In the genomic region with DNA sequence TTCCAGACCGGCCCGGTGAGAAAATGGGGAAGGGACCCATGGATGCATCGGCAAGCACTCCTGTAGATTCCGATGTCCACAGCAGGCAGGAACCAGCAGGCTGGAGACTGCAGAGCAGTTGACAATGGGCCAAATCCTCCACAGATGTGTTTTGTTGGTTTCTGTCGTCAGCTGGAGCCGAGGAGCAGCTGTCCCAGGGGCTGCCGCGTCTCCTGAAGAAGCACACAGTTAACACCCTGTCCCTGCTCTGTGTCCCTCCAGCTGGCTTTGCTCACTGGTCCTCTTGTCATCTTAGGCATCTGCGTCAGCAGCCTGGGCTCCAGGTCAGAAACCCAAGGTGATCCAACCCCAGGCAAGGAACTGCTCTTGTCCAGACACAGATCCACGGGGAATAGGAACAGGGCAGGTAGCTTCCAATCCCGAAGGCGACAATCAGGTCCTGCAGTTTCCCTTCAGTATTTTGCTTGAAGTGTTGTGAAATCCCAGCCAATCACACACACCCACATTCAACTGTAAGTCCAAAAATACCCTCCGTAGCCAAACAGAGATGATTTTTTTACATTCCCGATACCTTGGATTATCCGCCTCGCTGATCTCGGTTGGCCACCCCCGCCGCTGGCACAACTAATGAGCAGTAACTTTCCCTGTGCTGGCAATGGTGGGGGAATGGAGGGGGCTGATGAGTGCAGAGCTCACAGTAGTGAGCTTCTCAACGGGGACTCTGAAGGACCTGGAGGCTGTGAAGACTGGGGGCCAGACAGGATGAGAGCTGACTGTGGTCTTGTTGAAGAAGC, we compare ENCODE assay signal across 9 mouse cellular contexts.
DNase-seq lines count a peak whose midpoint lies in the region; ATAC-seq and TF ChIP-seq lines count a peak whose summit lies in the region.
"Had no signal": no experiment of that assay in that cellular context is flagged by ENCODE, and none has a peak within 500 bp of the region (broad histone marks: within the 10 kb centered on the region; RNA-seq: fewer than 3 reads in every experiment).

No protein-coding gene starts in this region.

- intact Hi-C loops in heart, postnatal 25 days (cut with DNase I) = no loop called here

- H3K27ac ChIP-seq in hindbrain, embryonic 12.5 days = peak overlapping the region; percentile 1; the same call in 1 of the 2 replicates
- H3K27ac ChIP-seq in hindbrain, embryonic 14.5 days = no peak overlapping the region
- H3K27ac ChIP-seq in embryonic facial prominence, embryonic 15.5 days (replicated peaks) = no peak overlapping the region
- H3K27ac ChIP-seq in lung, postnatal 0 days (ENCODE audit: low read length) = no peak overlapping the region
- H3K27ac ChIP-seq: neural tube, embryonic 12.5 days had no signal

- H3K27me3 ChIP-seq in hindbrain, embryonic 12.5 days = no peaks in the 10 kb centered on the region
- no peaks in the 10 kb centered on the region for H3K27me3 ChIP-seq in hindbrain, embryonic 14.5 days (ENCODE audit: control insufficient read depth, insufficient read depth, low read length)
- 0 out of 2 replicates have a peak, but pooled peaks cover 2% of the 10 kb centered on the region for H3K27me3 ChIP-seq in embryonic facial prominence, embryonic 15.5 days
- H3K27me3 ChIP-seq in lung, postnatal 0 days (replicated peaks; ENCODE audit: insufficient read depth, low read length) = no peaks in the 10 kb centered on the region; the same call in 1 of the 2 replicates
- H3K27me3 ChIP-seq: neural tube, embryonic 12.5 days had no signal

- no peaks in the 10 kb centered on the region for H3K36me3 ChIP-seq in hindbrain, embryonic 12.5 days
- H3K36me3 ChIP-seq in hindbrain, embryonic 14.5 days (replicated peaks; ENCODE audit: control insufficient read depth, insufficient read depth) = no peaks in the 10 kb centered on the region
- H3K36me3 ChIP-seq in embryonic facial prominence, embryonic 15.5 days = no peaks in the 10 kb centered on the region
- no peaks in the 10 kb centered on the region for H3K36me3 ChIP-seq in lung, postnatal 0 days (ENCODE audit: insufficient read depth, low read length)

- no peaks in the 10 kb centered on the region for H3K9me3 ChIP-seq in hindbrain, embryonic 12.5 days (replicated peaks)
- H3K9me3 ChIP-seq in hindbrain, embryonic 14.5 days (ENCODE audit: control insufficient read depth, low read length) = no peaks in the 10 kb centered on the region
- no peaks in the 10 kb centered on the region for H3K9me3 ChIP-seq in embryonic facial prominence, embryonic 15.5 days (replicated peaks)
- H3K9me3 ChIP-seq in lung, postnatal 0 days (ENCODE audit: low read length) = no peaks in the 10 kb centered on the region
- H3K9me3 ChIP-seq: neural tube, embryonic 12.5 days had no signal

- H3K9ac ChIP-seq in hindbrain, embryonic 12.5 days = 0 out of 2 replicates have a peak overlapping the region, but pooled peaks have one; percentile 0
- no peak overlapping the region for H3K9ac ChIP-seq in hindbrain, embryonic 14.5 days
- H3K9ac ChIP-seq in embryonic facial prominence, embryonic 15.5 days = no peak overlapping the region
- no peak overlapping the region for H3K9ac ChIP-seq in lung, postnatal 0 days (replicated peaks; ENCODE audit: low read depth)
- H3K9ac ChIP-seq: neural tube, embryonic 12.5 days had no signal

- H3K4me2 ChIP-seq in hindbrain, embryonic 12.5 days (replicated peaks) = no peak overlapping the region
- H3K4me2 ChIP-seq in hindbrain, embryonic 14.5 days (replicated peaks) = no peak overlapping the region
- peak overlapping the region; percentile 19; the same call in 1 of the 2 replicates for H3K4me2 ChIP-seq in embryonic facial prominence, embryonic 15.5 days (replicated peaks)
- H3K4me2 ChIP-seq in lung, postnatal 0 days (replicated peaks; ENCODE audit: low read depth, low read length) = 0 out of 2 replicates have a peak overlapping the region, but pooled peaks have one; percentile 14
- H3K4me2 ChIP-seq: neural tube, embryonic 12.5 days had no signal

- ATAC-seq in hindbrain, embryonic 12.5 days (ENCODE audit: low FRiP score) = no peak
- ATAC-seq in hindbrain, embryonic 14.5 days (ENCODE audit: low FRiP score) = no peak
- no peak for ATAC-seq in embryonic facial prominence, embryonic 15.5 days (ENCODE audit: insufficient number of reproducible peaks, low FRiP score, low TSS enrichment, low read depth)
- ATAC-seq in lung, postnatal 0 days = peak; percentile 60
- ATAC-seq in megakaryocyte-erythroid progenitor cell, adult 5-6 weeks (replicated peaks; ENCODE audit: low FRiP score, low TSS enrichment, poor library complexity, severe bottlenecking) = no peak

- no peak for DNase-seq in hindbrain, embryonic 14.5 days (ENCODE audit: low spot score)
- DNase-seq in heart, postnatal 25 days (ENCODE audit: low spot score) = peak; percentile 22
- DNase-seq in lung, postnatal 0 days (ENCODE audit: low spot score) = peak; percentile 66
- DNase-seq in B cell, adult 2 months = no peak
- no peak for DNase-seq in cerebellum, adult 18-20 months

- 63% methylated on average over 20 of the region's 20 CpGs for WGBS in hindbrain, embryonic 12.5 days
- WGBS in hindbrain, embryonic 14.5 days = 53% methylated on average over 20 of the region's 20 CpGs
- 44% methylated on average over 20 of the region's 20 CpGs for WGBS in embryonic facial prominence, embryonic 15.5 days
- WGBS in lung, postnatal 0 days = 44% methylated on average over 20 of the region's 20 CpGs

- peaks cover 57% of the 10 kb centered on the region for H3K4me1 ChIP-seq in hindbrain, embryonic 12.5 days
- peaks cover 37% of the 10 kb centered on the region for H3K4me1 ChIP-seq in hindbrain, embryonic 14.5 days (replicated peaks; ENCODE audit: control insufficient read depth, insufficient read depth, low read length)
- peaks cover 22% of the 10 kb centered on the region for H3K4me1 ChIP-seq in embryonic facial prominence, embryonic 15.5 days
- no peaks in the 10 kb centered on the region for H3K4me1 ChIP-seq in lung, postnatal 0 days (ENCODE audit: insufficient read depth, low read depth, low read length)

- no peak for TF ChIP-seq CTCF in lung, postnatal 0 days (IDR thresholded peaks at IDR 0.05)

- no peak for TF ChIP-seq EP300 in lung, postnatal 0 days (IDR thresholded peaks at IDR 0.05)

- H3K4me3 ChIP-seq in hindbrain, embryonic 12.5 days = no peak overlapping the region
- no peak overlapping the region for H3K4me3 ChIP-seq in hindbrain, embryonic 14.5 days (replicated peaks; ENCODE audit: low read length)
- H3K4me3 ChIP-seq in embryonic facial prominence, embryonic 15.5 days (replicated peaks) = no peak overlapping the region
- H3K4me3 ChIP-seq in lung, postnatal 0 days (ENCODE audit: low read depth, low read length) = no peak overlapping the region
- H3K4me3 ChIP-seq: neural tube, embryonic 12.5 days had no signal

Comparison
In these comparisons a context has a peak if more than half of its experiments do, and no peak if none do; other contexts are left out.
1. H3K4me2 ChIP-seq: peak in embryonic facial prominence, embryonic 15.5 days (single experiment) and lung, postnatal 0 days (single experiment); none in hindbrain, embryonic 12.5 days (single experiment) and hindbrain, embryonic 14.5 days (single experiment).
2. DNase-seq: peak in heart, postnatal 25 days (single experiment) and lung, postnatal 0 days (single experiment); none in hindbrain, embryonic 14.5 days (single experiment), B cell, adult 2 months (0 of 2) and cerebellum, adult 18-20 months (0 of 2).